Comparison of ENCODE assay signal across 8 mouse cellular contexts in the genomic region with DNA sequence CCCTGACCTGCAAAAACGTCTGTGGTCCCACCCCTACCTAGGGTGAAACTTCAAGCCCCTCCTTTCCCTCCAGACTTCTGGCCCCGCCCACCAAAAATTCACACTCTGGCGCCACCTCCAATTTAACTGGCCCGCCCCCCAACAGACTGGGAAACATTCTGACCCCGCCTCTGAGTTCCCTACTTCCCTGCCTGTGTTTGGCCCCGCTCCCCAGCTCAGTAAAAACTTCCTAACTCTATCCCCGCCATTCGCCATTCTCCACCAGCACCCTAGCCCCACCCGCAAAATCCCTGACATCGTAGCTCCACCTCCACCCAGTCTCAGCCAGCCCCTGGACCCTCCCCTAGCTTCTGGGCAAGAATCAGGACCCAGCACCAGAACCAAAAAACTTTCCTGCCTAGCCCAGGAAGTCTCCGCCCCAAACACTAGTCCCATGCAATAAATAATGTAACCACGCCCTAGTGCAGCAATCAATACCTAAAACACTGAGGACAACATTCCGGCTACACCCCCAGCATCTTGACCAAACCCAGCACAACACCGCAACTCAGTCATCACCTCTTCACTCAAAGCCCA. TPM values are rescaled to one million over a fixed set of nuclear protein-coding genes. Genes with fewer than 3 reads are reported as not detected.
DNase-seq lines count a peak whose midpoint lies in the region; ATAC-seq lines count a peak whose summit lies in the region.

No protein-coding gene starts in this region.

- H3K27ac ChIP-seq in embryonic facial prominence, embryonic 14.5 days (replicated peaks; ENCODE audit: low read depth, low read length): peak overlapping the region; percentile 98
- H3K27ac ChIP-seq in liver, embryonic 15.5 days (replicated peaks): peak overlapping the region; percentile 97

- H3K9ac ChIP-seq in embryonic facial prominence, embryonic 14.5 days (ENCODE audit: low read depth, low read length): peak overlapping the region; percentile 26; the same call in 1 of the 2 replicates
- peak overlapping the region; percentile 21; the same call in 1 of the 2 replicates for H3K9ac ChIP-seq in liver, embryonic 15.5 days

- H3K4me1 ChIP-seq in embryonic facial prominence, embryonic 14.5 days (ENCODE audit: control insufficient read depth, insufficient read depth, low read length): no peaks in the 10 kb centered on the region
- peaks cover 32% of the 10 kb centered on the region for H3K4me1 ChIP-seq in liver, embryonic 15.5 days (replicated peaks)

- peak overlapping the region; percentile 62 for H3K4me3 ChIP-seq in embryonic facial prominence, embryonic 14.5 days (ENCODE audit: low read depth, low read length)
- H3K4me3 ChIP-seq in liver, embryonic 15.5 days (replicated peaks): peak overlapping the region; percentile 89

- H3K9me3 ChIP-seq in embryonic facial prominence, embryonic 14.5 days (ENCODE audit: control insufficient read depth, low read length): no peaks in the 10 kb centered on the region
- H3K9me3 ChIP-seq in liver, embryonic 15.5 days (replicated peaks): no peaks in the 10 kb centered on the region

- no peaks in the 10 kb centered on the region for H3K27me3 ChIP-seq in embryonic facial prominence, embryonic 14.5 days (replicated peaks; ENCODE audit: control insufficient read depth, insufficient read depth, low read length)
- no peaks in the 10 kb centered on the region for H3K27me3 ChIP-seq in liver, embryonic 15.5 days

- H3K4me2 ChIP-seq in embryonic facial prominence, embryonic 14.5 days (ENCODE audit: low read depth, low read length): peak overlapping the region; percentile 73
- H3K4me2 ChIP-seq in liver, embryonic 15.5 days: peak overlapping the region; percentile 94

- peaks cover 37% of the 10 kb centered on the region for H3K36me3 ChIP-seq in embryonic facial prominence, embryonic 14.5 days (ENCODE audit: control insufficient read depth, insufficient read depth, low read length)
- H3K36me3 ChIP-seq in liver, embryonic 15.5 days (replicated peaks): peaks cover 37% of the 10 kb centered on the region

- DNase-seq in CD4-positive helper T cell, adult 2 months (ENCODE audit: low read depth, low spot score): peak; percentile 73
- DNase-seq in adrenal gland, postnatal 36 days: peak; percentile 71 to 79
- DNase-seq in embryonic facial prominence, embryonic 14.5 days (ENCODE audit: low spot score): peak; percentile 85
- peak; percentile 87 for DNase-seq in heart, adult 9 months (ENCODE audit: low spot score in 2 of 2)
- peak; percentile 83 to 91 for DNase-seq in kidney, adult 8-10 months
- DNase-seq in natural killer cell, adult 2 months (ENCODE audit: low spot score in 2 of 2): peak; percentile 59 to 60
- DNase-seq in testis, postnatal 10 days (ENCODE audit: low spot score): peak; percentile 92

- WGBS in embryonic facial prominence, embryonic 14.5 days: 3% methylated on average over 14 of the region's 14 CpGs
- under 1% methylated on average over 14 of the region's 14 CpGs for whole genome bisulfite sequencing in liver, embryonic 15.5 days (ENCODE audit: insufficient replicate concordance)

- peak; percentile 51 for ATAC-seq in embryonic facial prominence, embryonic 14.5 days (ENCODE audit: low read depth)
- peak; percentile 27 for ATAC-seq in liver, embryonic 15.5 days (ENCODE audit: insufficient read depth)

RNA-seq across cellular contexts. Expression of a gene that starts 1.1 kb away (rescaled TPM):
- total RNA-seq in adrenal gland, postnatal 36 days (2021): 10 to 100 TPM; 59.5 to 73.6 TPM
- polyA plus RNA-seq in embryonic facial prominence, embryonic 14.5 days (2014; fragmentation: Nextera tagmentation; extraction: Ambion mirVana): 10.9 and 13.7 TPM in 2 replicates
- 10.3 and 12.3 TPM in 2 replicates for polyA plus RNA-seq in liver, embryonic 15.5 days (2015; fragmentation: Nextera tagmentation; extraction: Ambion mirVana)

RNA-seq across cellular contexts. Expression of a gene that starts 12.1 kb away (rescaled TPM):
- total RNA-seq in adrenal gland, postnatal 36 days (2021): 10 to 100 TPM; 17.1 to 22.6 TPM
- 21.1 and 23.4 TPM in 2 replicates for polyA plus RNA-seq in embryonic facial prominence, embryonic 14.5 days (2014; fragmentation: Nextera tagmentation; extraction: Ambion mirVana)
- polyA plus RNA-seq in liver, embryonic 15.5 days (2015; fragmentation: Nextera tagmentation; extraction: Ambion mirVana): 4.4 and 5.4 TPM in 2 replicates

RNA-seq across cellular contexts. Expression of a gene that starts 22.7 kb away (rescaled TPM):
- 1 to 10 TPM; 3.6 to 4.7 TPM for total RNA-seq in adrenal gland, postnatal 36 days (2021)
- polyA plus RNA-seq in embryonic facial prominence, embryonic 14.5 days (2014; fragmentation: Nextera tagmentation; extraction: Ambion mirVana): 4.0 and 4.6 TPM in 2 replicates
- 4.1 and 5.9 TPM in 2 replicates for polyA plus RNA-seq in liver, embryonic 15.5 days (2015; fragmentation: Nextera tagmentation; extraction: Ambion mirVana)

RNA-seq across cellular contexts. Expression of a gene that starts 26.2 kb away (rescaled TPM):
- total RNA-seq in adrenal gland, postnatal 36 days (2021): 1 to 10 TPM; 3.5 to 9.4 TPM
- 4.1 and 4.4 TPM in 2 replicates for polyA plus RNA-seq in embryonic facial prominence, embryonic 14.5 days (2014; fragmentation: Nextera tagmentation; extraction: Ambion mirVana)
- 3.5 and 3.6 TPM in 2 replicates for polyA plus RNA-seq in liver, embryonic 15.5 days (2015; fragmentation: Nextera tagmentation; extraction: Ambion mirVana)

RNA-seq across cellular contexts. Expression of a gene that starts 41.6 kb away (rescaled TPM):
- under 1 TPM; 0.43 to 0.50 TPM for total RNA-seq in adrenal gland, postnatal 36 days (2021)
- polyA plus RNA-seq in embryonic facial prominence, embryonic 14.5 days (2014; fragmentation: Nextera tagmentation; extraction: Ambion mirVana): 0.09 TPM in 1 of 2 replicates, not detected in the other
- polyA plus RNA-seq in liver, embryonic 15.5 days (2015; fragmentation: Nextera tagmentation; extraction: Ambion mirVana): 0.89 and 1.0 TPM in 2 replicates

Comparison
In these comparisons a context has a peak if more than half of its experiments do, and no peak if none do; other contexts are left out.
1. Peak in every context shown above with its lines: DNase-seq, ATAC-seq, H3K4me3 ChIP-seq and H3K27ac ChIP-seq.